Mouse (Mus musculus) cerebellum, adult 18-20 months (tissue): ENCODE measurements at regions not wholly inside any gene's neighbourhood (a gene's known extent, or its start where the extent isn't known, plus 50 kb on each side); places are given as distances from the start of the nearest gene placed in this dataset.
"Not testable (repeated sequence)": the region's sequence is repeated elsewhere in the genome, so short reads cannot be mapped to it uniquely, and the experiment has no call there.

ENCODE experiments used
- DNase-seq, 2 experiments: peaks; one replicate each; pipeline ENCODE4 v3.0.0; 2021

DNA sequence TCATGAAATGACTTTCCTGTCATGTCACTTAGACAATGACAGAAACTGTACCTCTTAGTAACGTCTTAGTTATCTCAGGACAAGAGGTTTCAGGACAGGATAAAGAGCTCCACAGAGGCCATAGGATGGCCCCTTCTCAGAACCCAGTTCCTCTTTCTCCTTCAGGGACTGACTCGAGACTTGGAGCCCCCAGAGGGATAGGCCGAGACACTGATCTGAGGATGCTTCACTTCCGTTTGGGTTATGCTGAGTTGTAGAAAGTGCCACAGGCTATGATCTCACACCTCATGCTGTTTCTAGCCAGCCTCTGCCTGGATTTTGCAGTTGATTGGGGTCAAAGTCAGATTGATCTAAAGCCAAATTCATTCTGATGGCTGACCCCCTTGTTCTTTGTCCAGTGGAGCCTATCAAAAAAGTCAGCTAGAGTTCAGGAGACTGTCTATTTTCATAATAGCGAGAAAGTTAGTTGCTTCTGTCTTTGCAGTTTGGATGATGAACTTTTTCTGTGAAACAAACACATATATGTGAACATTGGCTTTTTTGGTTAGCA is 70.7 kb downstream of the Sult3a2 start:
- no peak for DNase-seq

DNA sequence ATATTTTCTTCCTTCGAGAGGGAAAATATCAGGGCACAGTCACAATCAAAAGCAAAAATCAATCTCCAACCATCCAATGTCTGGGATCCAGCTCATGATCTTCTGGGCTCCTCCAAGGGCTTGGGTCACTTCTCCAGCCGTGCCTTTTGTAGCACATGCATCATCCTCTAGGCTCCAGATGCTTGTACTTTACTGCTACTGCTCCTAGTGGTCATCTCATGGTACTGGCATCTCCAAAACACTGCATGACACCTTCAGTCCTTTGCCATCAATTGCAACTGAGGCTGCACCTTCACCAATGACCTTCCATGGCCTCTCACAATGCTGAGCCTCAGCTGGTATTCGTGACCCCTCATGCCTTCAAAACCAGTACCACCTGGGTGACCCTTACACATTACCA is 77.8 kb downstream of the Sult3a2 start:
- not testable (repeated sequence) for DNase-seq

DNA sequence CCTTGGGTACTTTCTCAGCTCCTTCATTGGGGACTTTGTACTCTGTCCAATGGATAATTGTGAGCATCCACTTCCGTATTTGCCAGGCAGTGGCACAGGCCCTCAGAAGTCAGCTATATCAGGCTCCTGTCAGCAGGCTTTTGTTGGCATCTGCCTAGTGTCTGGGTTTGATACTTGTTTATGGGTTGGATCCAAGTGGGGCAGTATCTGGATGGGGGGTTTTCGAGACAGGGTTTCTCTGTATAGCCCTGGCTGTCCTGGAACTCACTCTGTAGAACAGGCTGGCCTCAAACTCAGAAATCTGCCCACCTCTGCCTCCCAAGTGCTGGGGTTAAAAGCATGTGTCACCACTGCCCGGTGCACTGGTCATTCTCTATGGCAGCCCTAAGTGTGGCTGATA is 79.7 kb upstream of the Clvs2 start:
- not testable (repeated sequence) for DNase-seq

DNA sequence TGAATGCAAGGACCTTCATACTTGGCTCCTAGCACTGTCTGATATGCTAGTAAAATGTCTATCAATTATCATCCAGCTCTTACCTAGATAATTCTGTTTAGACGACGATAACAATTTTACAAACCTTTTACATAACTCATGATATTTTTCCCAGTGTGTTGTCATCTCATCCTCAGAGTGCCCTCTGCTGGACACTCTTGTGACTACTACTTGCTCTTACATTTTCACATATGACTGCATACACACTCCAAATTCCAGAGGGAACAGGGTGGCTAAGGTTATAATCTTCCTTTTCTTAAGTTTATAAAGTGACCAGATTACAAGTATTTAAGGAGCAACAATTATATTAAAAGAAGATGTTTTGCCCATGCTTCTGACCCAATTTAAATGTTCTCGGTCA is 78.9 kb upstream of the Clvs2 start:
- DNase-seq: peak in 1 of 2 experiments; percentile 22
